Mouse (Mus musculus) bone marrow macrophage, adult 2 months (primary cell): ENCODE measurements around the gene Fez2.

Experiments
- CTCF ChIP-seq: IDR thresholded peaks from 2 replicates; pipeline ENCODE4 v1.5.1; 2012; ENCODE audit warnings: low read depth, mild to moderate bottlenecking, low read length, moderate library complexity
- POLR2A ChIP-seq: IDR thresholded peaks from 2 replicates; pipeline ENCODE4 v1.6.1; 2012; ENCODE audit warnings: mild to moderate bottlenecking, low read depth, low read length, borderline replicate concordance

- TF ChIP-seq CTCF, result no peak
- TF ChIP-seq POLR2A, result no peak
Observed at GRCm38 (mm10) chr17:78366070-78366469, 51.9 kb downstream of the Fez2 start.
